Mouse (Mus musculus) midbrain, embryonic 11.5 days (tissue): ENCODE measurements around the gene Srrm4. TPM values are rescaled to one million over a fixed set of nuclear protein-coding genes. Genes with fewer than 3 reads are reported as not detected.

Source experiments
- ATAC-seq: fragments of 200-750 bp; cut with Nextera tagmentation; 2 replicates; pipeline ENCODE4 v1.8.0; 2017; ENCODE audit warnings: moderate TSS enrichment, moderate library complexity; ENCODE audit not compliant: low FRiP score
- DNase-seq: peaks from one replicate; pipeline ENCODE4 v3.0.0; 2015; ENCODE audit warnings: low spot score; ENCODE audit errors: missing footprints
- H3K27ac ChIP-seq: fragments of 300-500 bp; sonication (generic); 2 replicates; pipeline ENCODE4 v1.5.1; 2014; ENCODE audit warnings: low read depth, low read length
- H3K27me3 ChIP-seq: fragments of 300-500 bp; sonication (generic); 2 replicates; pipeline ENCODE4 v1.6.1; 2014; ENCODE audit warnings: mild to moderate bottlenecking, low read length, moderate library complexity, mixed read lengths; ENCODE audit not compliant: control insufficient read depth, insufficient read depth
- H3K36me3 ChIP-seq: fragments of 300-500 bp; sonication (generic); 2 replicates; pipeline ENCODE4 v1.6.1; 2014; ENCODE audit warnings: mild to moderate bottlenecking, low read length, moderate library complexity, mixed read lengths; ENCODE audit not compliant: control insufficient read depth, insufficient read depth
- H3K4me1 ChIP-seq: fragments of 300-500 bp; sonication (generic); 2 replicates; pipeline ENCODE4 v1.6.1; 2014; ENCODE audit warnings: low read length; ENCODE audit not compliant: control insufficient read depth, insufficient read depth
- H3K4me2 ChIP-seq: fragments of 300-500 bp; sonication (generic); 2 replicates; pipeline ENCODE4 v1.6.1; 2014; ENCODE audit warnings: mild to moderate bottlenecking, moderate library complexity
- H3K4me3 ChIP-seq: fragments of 300-500 bp; sonication (generic); 2 replicates; pipeline ENCODE4 v1.5.1; 2014; ENCODE audit warnings: low read depth, low read length
- H3K9ac ChIP-seq: fragments of 300-500 bp; sonication (generic); 2 replicates; pipeline ENCODE4 v1.6.1; 2014; ENCODE audit warnings: low read length
- H3K9me3 ChIP-seq: fragments of 300-500 bp; sonication (generic); 2 replicates; pipeline ENCODE4 v1.6.1; 2016; ENCODE audit warnings: low read length; ENCODE audit not compliant: control insufficient read depth
- WGBS: fragments of 180-500 bp; shearing (Covaris S2); extraction: QIAGEN DNeasy Blood & Tissue Kit; methylation state at CpG from one replicate; pipeline ENCODE4 v1.1.7; 2014; 5-methylcytosine and 5-hydroxymethylcytosine counted together
- polyA plus RNA-seq: library from polyadenylated mRNA; unstranded; fragments of >200 nt; fragmentation: Nextera tagmentation; extraction: Ambion mirVana; gene quantifications from 2 replicates; pipeline ENCODE4 v1.2.1, GENCODE M21; 2014

Srrm4 gene
- polyA plus RNA-seq = 17.3 and 17.4 TPM in 2 replicates

DNA sequence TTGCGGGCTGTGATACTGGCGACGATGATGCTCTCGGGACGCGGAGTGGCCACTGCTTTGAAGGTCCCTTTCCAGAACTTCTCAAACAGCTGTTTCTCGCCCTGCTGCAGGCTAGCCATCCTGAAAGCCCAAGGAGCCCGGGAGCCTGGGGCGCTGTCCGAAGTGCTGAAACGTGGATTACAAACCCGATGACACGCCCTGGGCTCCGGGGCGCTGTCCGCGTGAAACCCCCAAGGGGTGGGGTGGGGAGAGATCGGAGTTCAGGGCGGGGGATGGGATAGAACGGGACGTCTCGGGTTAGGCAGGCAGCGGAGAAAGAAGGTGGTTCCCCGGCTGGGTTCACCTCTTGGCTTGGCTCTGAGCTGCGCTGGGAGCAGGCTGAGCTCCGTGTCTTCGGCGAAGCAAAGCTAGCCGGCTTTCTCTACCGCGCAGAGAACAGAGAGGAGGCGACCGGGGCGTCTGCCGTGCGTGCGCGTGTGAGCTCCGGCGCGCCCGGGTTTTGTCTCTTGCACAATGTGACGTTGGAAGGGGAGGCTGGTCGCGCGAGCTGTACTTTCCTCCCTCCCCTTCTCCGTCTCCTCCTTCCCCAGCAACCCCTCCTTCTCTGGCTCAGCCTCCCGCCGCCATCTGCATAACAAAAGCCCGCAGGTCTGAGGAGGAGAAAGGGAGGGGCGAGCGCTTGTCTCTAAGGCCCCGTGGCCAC lies at the start of gene Srrm4:
TSS of gene Srrm4 (minus strand) at position 472 of the 703 bp plus-strand sequence.
- peak; percentile 87 for ATAC-seq
- peak within 1 kb of the TSS; percentile 64 for H3K4me3 ChIP-seq
- under 1% methylated on average over 50 of the region's 53 CpGs for WGBS
- peaks cover 31% of the 10 kb centered on the region for H3K4me1 ChIP-seq
- H3K9me3 ChIP-seq = no peaks in the 10 kb centered on the region
- DNase-seq = peak; percentile 99
- H3K27ac ChIP-seq = peak within 1 kb of the TSS; percentile 97
- no peaks in the 10 kb centered on the region for H3K27me3 ChIP-seq
- H3K4me2 ChIP-seq = peak within 1 kb of the TSS; percentile 81
- H3K9ac ChIP-seq = peak within 1 kb of the TSS; percentile 84
- no peaks in the 10 kb centered on the region for H3K36me3 ChIP-seq

DNA sequence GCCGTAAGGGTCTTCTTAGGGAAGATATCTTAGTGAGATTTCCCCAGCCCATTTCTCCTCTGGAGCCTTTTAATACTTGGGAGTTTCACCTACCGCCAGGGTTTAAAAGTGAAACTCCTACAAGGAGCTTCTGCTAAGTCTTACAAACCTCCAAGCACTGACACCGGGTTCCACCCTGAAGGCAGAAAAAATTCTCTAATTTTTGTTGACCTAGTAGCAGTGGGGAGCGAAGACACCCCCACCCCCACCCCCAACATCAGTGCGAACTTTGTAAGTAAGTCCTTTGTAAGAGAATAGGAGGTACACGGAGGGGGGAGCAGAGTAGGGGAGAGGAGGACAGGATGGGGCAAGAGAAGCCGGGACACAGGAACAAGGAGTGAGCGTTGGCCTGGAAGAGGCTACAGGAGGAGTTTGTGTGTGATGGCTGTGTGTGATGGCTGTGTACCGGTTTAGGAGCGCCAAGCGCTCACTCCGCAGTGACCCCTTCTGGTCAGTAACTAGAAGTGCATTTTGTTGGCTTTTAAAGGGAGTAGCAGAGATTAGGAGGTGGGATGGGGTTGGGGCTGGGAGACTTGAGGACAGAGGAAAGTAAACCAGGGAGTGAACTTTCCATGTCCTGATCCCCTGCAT lies 1.3 kb upstream of the Srrm4 start:
- H3K9me3 ChIP-seq = no peaks in the 10 kb centered on the region
- 0% methylated on average over 12 of the region's 12 CpGs for WGBS
- H3K36me3 ChIP-seq = no peaks in the 10 kb centered on the region
- H3K4me3 ChIP-seq = peak overlapping the region; percentile 64
- ATAC-seq = peak; percentile 73
- H3K4me2 ChIP-seq = peak overlapping the region; percentile 81
- no peaks in the 10 kb centered on the region for H3K27me3 ChIP-seq
- DNase-seq = peak; percentile 96
- H3K4me1 ChIP-seq = peaks cover 24% of the 10 kb centered on the region
- H3K27ac ChIP-seq = peak overlapping the region; percentile 97
- H3K9ac ChIP-seq = peak overlapping the region; percentile 84

DNA sequence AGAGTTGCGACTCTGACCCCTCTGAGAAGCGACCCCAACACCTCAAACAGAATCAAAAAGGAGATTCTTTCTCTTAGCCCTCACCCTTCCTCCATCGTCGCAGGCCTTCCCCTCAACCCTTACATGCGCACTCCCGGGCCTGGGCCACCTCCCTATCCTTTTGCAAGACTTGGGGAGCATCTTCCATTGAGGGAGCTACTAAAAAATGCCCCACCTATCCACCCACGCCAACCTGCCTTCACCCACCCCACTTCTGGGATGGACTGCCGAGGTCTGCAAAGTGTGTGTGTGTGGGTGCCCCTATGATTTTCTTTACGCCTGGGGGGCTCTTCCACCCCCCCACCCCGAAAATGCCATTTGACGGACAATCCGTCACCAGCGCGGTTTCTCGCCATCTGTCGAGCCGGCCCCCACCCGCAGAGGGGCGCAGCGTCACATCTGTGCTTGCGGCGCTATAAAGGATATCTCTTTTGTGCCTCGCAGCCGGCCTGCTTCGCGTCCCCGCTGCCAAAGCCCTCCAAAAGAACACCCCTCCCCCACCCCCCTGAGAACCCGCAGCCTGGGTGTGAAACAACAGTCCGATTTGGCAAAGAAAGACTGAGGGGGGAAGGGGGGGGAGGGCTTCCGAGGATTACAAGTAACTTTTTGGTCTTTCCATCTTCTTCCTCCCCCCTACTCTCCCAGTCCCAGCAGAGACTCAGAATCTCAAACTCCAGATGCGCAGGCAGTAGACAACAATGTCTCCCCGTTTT lies 608 bp upstream of the Srrm4 start:
- peak; percentile 71 for ATAC-seq
- no peaks in the 10 kb centered on the region for H3K9me3 ChIP-seq
- peak; percentile 97 for DNase-seq
- H3K36me3 ChIP-seq = no peaks in the 10 kb centered on the region
- no peaks in the 10 kb centered on the region for H3K27me3 ChIP-seq
- H3K27ac ChIP-seq = peak overlapping the region; percentile 97
- peaks cover 25% of the 10 kb centered on the region for H3K4me1 ChIP-seq
- WGBS = 1% methylated on average over 30 of the region's 32 CpGs
- peak overlapping the region; percentile 84 for H3K9ac ChIP-seq
- H3K4me3 ChIP-seq = peak overlapping the region; percentile 64
- peak overlapping the region; percentile 81 for H3K4me2 ChIP-seq

DNA sequence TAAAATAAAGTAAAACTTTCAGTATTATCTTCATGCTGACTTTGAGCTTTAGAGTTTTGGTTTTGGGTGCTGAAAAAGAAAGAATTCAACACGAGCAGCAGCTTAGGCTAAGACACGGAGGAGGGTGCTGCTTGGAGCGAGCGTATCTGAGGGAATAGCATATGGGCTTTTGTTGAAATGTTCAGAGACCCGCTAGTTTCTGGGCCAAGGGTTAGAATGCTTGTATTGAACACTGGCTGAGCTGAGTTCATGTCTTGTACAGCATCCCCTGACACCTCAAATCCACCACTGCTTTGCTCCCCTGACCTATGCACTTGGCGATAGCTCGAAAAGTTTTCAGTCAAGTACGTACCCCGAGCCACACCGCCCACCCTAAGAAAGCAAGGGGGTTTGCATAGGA lies 919 bp downstream of the Srrm4 start:
- H3K9ac ChIP-seq = peak overlapping the region; percentile 84
- H3K36me3 ChIP-seq = no peaks in the 10 kb centered on the region
- ATAC-seq = no peak
- peak; percentile 89 for DNase-seq
- H3K4me1 ChIP-seq = peaks cover 32% of the 10 kb centered on the region
- 1% methylated on average over 10 of the region's 10 CpGs for WGBS
- peak overlapping the region; percentile 97; the same call in 1 of the 2 replicates for H3K27ac ChIP-seq
- no peaks in the 10 kb centered on the region for H3K27me3 ChIP-seq
- H3K4me3 ChIP-seq = peak overlapping the region; percentile 64
- H3K4me2 ChIP-seq = peak overlapping the region; percentile 81
- H3K9me3 ChIP-seq = no peaks in the 10 kb centered on the region

DNA sequence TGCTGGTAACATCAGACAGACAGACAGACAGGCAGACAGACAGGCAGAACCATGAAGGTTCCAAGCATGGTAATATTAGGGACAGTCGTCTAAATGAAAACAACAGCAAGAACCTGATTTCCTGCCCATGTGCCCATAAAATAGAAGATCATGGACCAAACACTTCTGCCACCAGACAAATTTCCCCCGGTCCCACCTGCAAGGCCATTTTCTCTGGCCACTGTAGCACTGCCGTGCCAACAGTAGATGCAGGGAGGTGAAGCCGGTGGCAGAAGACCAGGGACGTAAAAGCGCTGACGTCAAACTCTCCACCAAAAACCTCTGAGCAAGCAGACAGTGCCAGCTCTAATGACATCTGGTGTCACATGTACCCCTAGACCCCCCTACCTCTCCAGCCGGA lies 2.0 kb downstream of the Srrm4 start:
- no peak overlapping the region for H3K27ac ChIP-seq
- DNase-seq (peak; percentile 72), ATAC-seq (no peak)
- H3K9me3 ChIP-seq = no peaks in the 10 kb centered on the region
- H3K27me3 ChIP-seq = no peaks in the 10 kb centered on the region
- peak overlapping the region; percentile 81 for H3K4me2 ChIP-seq
- H3K4me3 ChIP-seq = peak overlapping the region; percentile 64
- 62% methylated on average over 8 of the region's 8 CpGs for WGBS
- H3K9ac ChIP-seq = peak overlapping the region; percentile 84
- H3K36me3 ChIP-seq = no peaks in the 10 kb centered on the region
- H3K4me1 ChIP-seq = peaks cover 35% of the 10 kb centered on the region

DNA sequence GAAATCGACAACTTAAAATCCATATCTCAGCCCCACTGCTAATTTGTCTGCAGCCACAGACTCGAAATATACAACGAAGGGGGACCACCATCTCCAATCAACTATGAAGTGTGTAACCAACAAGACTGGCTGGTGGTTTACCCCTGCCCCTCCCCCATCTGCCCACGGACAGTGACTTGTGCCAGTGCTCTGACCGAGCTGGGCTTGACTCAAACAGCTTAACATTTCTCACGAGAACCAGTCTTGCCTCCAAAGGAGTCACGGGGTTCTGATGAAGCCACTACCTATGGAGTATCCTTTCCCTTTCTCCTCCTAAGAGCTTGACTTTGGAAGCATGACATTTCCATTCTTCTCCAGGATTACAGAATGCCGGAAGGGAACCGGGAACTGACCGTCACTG lies 2.8 kb downstream of the Srrm4 start:
- Histone ChIP-seq H3K4me2 (peak overlapping the region; percentile 81), H3K36me3 (no peaks in the 10 kb centered on the region), H3K4me1 (peaks cover 35% of the 10 kb centered on the region), H3K9ac (peak overlapping the region; percentile 84), H3K27ac (no peak overlapping the region), H3K27me3 (no peaks in the 10 kb centered on the region), H3K9me3 (no peaks in the 10 kb centered on the region), H3K4me3 (peak overlapping the region; percentile 64)
- DNase-seq = peak; percentile 83
- 38% methylated on average over 10 of the region's 10 CpGs for WGBS
- no peak for ATAC-seq

DNA sequence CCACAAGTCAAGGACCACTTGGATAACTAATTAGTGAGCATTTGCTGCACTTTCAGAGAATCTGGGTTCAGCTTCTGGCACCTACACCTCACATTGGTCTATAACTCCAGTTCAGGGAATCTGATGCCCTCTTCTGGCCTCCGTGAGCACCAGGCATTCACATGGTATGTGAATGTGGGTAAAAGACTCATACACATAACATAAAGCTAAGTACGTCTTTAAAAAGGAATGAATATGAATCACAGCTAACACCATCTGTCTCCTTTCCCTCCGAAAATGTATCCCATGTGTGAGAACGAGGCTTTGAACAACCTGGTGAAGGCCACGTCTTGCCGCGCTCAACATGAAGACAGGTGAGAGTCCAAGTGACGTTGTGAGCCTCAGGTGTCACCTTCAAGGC lies 12.1 kb downstream of the Srrm4 start:
- 92% methylated on average over 8 of the region's 8 CpGs for WGBS
- no peak for DNase-seq
- peaks cover 9% of the 10 kb centered on the region for H3K36me3 ChIP-seq
- no peak for ATAC-seq
- no peak overlapping the region for H3K4me3 ChIP-seq
- H3K9ac ChIP-seq = no peak overlapping the region
- H3K27ac ChIP-seq = no peak overlapping the region
- peaks cover 6% of the 10 kb centered on the region for H3K4me1 ChIP-seq
- no peak overlapping the region for H3K4me2 ChIP-seq
- H3K9me3 ChIP-seq = no peaks in the 10 kb centered on the region
- H3K27me3 ChIP-seq = no peaks in the 10 kb centered on the region

DNA sequence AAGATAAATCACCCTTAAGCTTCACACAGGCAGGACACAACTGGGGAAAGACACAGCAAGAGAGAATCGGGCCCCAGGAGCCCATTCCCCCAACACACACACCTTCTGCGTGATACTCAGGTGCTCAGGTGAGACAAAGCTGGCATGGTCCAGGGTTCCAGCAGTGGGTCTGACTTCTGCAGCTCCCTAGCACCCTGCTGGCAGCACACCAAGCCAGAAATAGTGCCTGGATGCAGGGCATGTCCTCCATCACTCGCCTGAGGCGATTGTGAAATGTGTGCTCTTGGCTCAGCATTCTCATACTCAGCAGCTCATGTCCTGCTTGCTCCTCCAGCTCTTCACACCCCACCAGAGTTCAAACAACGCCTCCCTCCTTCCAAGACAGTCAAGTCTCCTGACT lies 14.5 kb downstream of the Srrm4 start:
- no peak for ATAC-seq
- peaks cover 9% of the 10 kb centered on the region for H3K36me3 ChIP-seq
- no peak for DNase-seq

DNA sequence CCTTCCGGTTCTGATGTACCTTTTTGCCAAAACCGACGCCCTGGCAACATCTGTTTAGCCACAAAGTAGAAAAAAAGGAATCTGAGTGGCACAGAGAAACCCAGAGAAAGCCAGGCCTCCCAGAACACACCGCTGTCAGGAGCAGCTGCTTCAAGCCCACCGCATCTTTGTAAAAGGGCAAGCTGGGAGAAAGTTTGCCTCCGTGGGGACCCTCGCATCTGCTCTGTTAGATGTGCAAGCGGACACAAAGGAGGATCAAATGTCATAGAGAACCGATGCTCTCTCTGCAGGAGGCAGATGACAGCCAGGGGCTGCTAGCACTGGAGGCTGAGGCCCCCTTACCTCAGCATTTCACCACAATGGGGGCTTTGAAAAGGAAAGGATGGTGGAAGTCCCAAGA lies 18.3 kb downstream of the Srrm4 start:
- Histone ChIP-seq H3K9ac (no peak overlapping the region), H3K27me3 (no peaks in the 10 kb centered on the region), H3K4me3 (no peak overlapping the region), H3K36me3 (peaks cover 9% of the 10 kb centered on the region), H3K4me2 (0 out of 2 replicates have a peak overlapping the region, but pooled peaks have one; percentile 6), H3K9me3 (no peaks in the 10 kb centered on the region), H3K27ac (peak overlapping the region; percentile 78), H3K4me1 (peaks cover 62% of the 10 kb centered on the region)
- ATAC-seq (no peak), DNase-seq (peak; percentile 91)
- WGBS = 22% methylated on average over 9 of the region's 9 CpGs

More for the DNA sequence above, 14.5 kb downstream of the Srrm4 start:
- H3K4me3 ChIP-seq = no peak overlapping the region
- H3K9ac ChIP-seq = no peak overlapping the region
- no peak overlapping the region for H3K27ac ChIP-seq
- H3K9me3 ChIP-seq = no peaks in the 10 kb centered on the region
- WGBS = 85% methylated on average over 5 of the region's 5 CpGs
- H3K27me3 ChIP-seq = no peaks in the 10 kb centered on the region
- peaks cover 30% of the 10 kb centered on the region for H3K4me1 ChIP-seq
- H3K4me2 ChIP-seq = no peak overlapping the region
